ENCODE assay signal across 7 mouse cellular contexts in the genomic region with DNA sequence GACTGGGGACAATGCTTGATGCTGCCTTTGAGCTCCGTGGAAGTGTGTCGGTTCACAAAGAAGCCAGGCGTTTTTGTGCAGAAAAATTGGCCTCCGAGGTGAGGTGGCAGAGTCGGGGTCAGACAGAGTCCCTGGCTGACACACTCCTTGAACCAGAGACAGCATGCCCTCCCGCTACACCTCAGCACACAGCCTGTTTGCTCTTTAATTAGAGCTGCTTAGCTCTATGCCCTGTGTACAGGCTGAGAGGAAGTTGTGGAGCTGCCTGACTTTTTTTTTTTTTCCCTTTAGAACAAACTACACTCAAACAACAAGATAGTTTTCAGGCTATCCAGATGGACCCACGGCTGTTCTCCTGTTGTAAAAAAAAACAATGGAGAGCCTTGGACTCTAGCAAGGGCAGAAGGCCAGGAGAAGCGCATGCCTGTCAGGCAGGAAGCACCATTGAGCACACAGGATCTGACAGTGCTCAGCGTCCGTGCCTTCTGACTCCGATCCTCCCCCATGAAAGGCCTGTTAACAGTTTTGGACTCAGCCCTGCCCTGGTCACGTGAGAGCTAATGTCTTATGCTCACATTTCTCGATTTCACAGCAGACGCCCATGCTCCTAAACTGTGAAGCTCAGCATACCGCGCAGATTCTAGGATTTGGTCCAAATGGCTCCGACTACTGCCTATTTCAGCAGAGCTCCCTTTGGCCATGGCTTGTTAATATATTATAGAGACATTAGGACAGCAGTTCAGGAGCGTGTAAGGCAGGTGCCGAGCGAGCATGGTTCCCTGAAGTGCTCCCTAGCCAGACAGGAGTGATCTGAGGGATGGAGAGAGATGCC. TPM values are rescaled to one million over a fixed set of nuclear protein-coding genes. Genes with fewer than 3 reads are reported as not detected.
A peak's percentile ranks its signal among the peaks of the same experiment; 100 is the strongest.
DNase-seq lines count a peak whose midpoint lies in the region; ATAC-seq lines count a peak whose summit lies in the region.

No protein-coding gene starts in this region.

- DNase-seq in R1 (ENCODE audit: low read depth, low spot score): peak; percentile 3
- DNase-seq in brain, adult 2 months (ENCODE audit: low read depth, low spot score): peak; percentile 88
- DNase-seq in kidney, adult 11 months: peak; percentile 95
- DNase-seq in left cerebral cortex, postnatal 14 days (ENCODE audit: low spot score in 2 of 2): peak; percentile 45 to 68
- DNase-seq in ovary, postnatal 10 days (ENCODE audit: low spot score): peak; percentile 7
- no peak for DNase-seq in spleen, adult 12 weeks (ENCODE audit: low spot score)

- intact Hi-C loops in left cerebral cortex, postnatal 14 days (cut with DNase I): no loop called here

- peak; percentile 48 for ATAC-seq in frontal cortex, adult (ENCODE audit: low TSS enrichment)

RNA-seq across cellular contexts. Expression of a gene that starts 42.3 kb away (rescaled TPM):
- total RNA-seq in left cerebral cortex, postnatal 14 days (2021): 1 to 10 TPM in 1 of 2 experiments, under 1 TPM in 1; 0.48 to 1.0 TPM
